Mouse (Mus musculus) midbrain, embryonic 14.5 days (tissue): ENCODE measurements around the gene Myt1. TPM values are rescaled to one million over a fixed set of nuclear protein-coding genes. Genes with fewer than 3 reads are reported as not detected.
A peak's percentile ranks its signal among the peaks of the same experiment; 100 is the strongest.

Experiments used
- ATAC-seq: fragments of 200-750 bp; cut with Nextera tagmentation; 2 replicates; pipeline ENCODE4 v1.8.0; 2017; ENCODE audit warnings: moderate number of reproducible peaks, moderate library complexity; ENCODE audit not compliant: low FRiP score, low TSS enrichment
- DNase-seq: peaks from one replicate; pipeline ENCODE4 v3.0.0-alpha.2; 2015
- H3K27ac ChIP-seq: fragments of 300-500 bp; sonication (generic); replicated peaks from 2 replicates; pipeline ENCODE4 v1.5.1; 2014; ENCODE audit warnings: mild to moderate bottlenecking, low read depth, low read length, moderate library complexity
- H3K27me3 ChIP-seq: fragments of 300-500 bp; sonication (generic); 2 replicates; pipeline ENCODE4 v1.6.1; 2014; ENCODE audit warnings: low read length, control low read depth, mixed read lengths; ENCODE audit not compliant: control insufficient read depth, insufficient read depth
- H3K36me3 ChIP-seq: fragments of 300-500 bp; sonication (generic); 2 replicates; pipeline ENCODE4 v1.6.1; 2014; ENCODE audit warnings: low read length, control low read depth; ENCODE audit not compliant: control insufficient read depth, insufficient read depth
- H3K4me1 ChIP-seq: fragments of 300-500 bp; sonication (generic); 2 replicates; pipeline ENCODE4 v1.6.1; 2014; ENCODE audit warnings: mild to moderate bottlenecking, antibody characterized with exemption, low read length, control low read depth; ENCODE audit not compliant: control insufficient read depth, insufficient read depth
- H3K4me2 ChIP-seq: fragments of 300-500 bp; sonication (generic); 2 replicates; pipeline ENCODE4 v1.6.1; 2014; ENCODE audit warnings: mild to moderate bottlenecking, low read length, moderate library complexity
- H3K4me3 ChIP-seq: fragments of 300-500 bp; sonication (generic); replicated peaks from 2 replicates; pipeline ENCODE4 v1.5.1; 2014; ENCODE audit warnings: low read depth, low read length
- H3K9ac ChIP-seq: fragments of 300-500 bp; sonication (generic); replicated peaks from 2 replicates; pipeline ENCODE4 v1.6.1; 2014; ENCODE audit warnings: mild to moderate bottlenecking, low read length, moderate library complexity
- H3K9me3 ChIP-seq: fragments of 300-500 bp; sonication (generic); 2 replicates; pipeline ENCODE4 v1.6.1; 2016; ENCODE audit warnings: low read length, control low read depth, mixed read lengths; ENCODE audit not compliant: control insufficient read depth
- WGBS: fragments of 180-500 bp; shearing (Covaris S2); extraction: QIAGEN DNeasy Blood & Tissue Kit; methylation state at CpG from one replicate; pipeline ENCODE4 v1.1.7; 2014; 5-methylcytosine and 5-hydroxymethylcytosine counted together
- polyA plus RNA-seq: library from polyadenylated mRNA; unstranded; fragments of >200 nt; fragmentation: Nextera tagmentation; extraction: Ambion mirVana; gene quantifications from 2 replicates; pipeline ENCODE4 v1.2.1, GENCODE M21; 2014

Myt1 gene
- polyA plus RNA-seq, 1 experiment from 2014 or later: 31.3 TPM

- ATAC-seq (peak; percentile 72), DNase-seq (peak; percentile 84)
- Histone ChIP-seq H3K27me3 (no peaks in the 10 kb centered on the region), H3K9ac (peak overlapping the region; percentile 59), H3K36me3 (no peaks in the 10 kb centered on the region), H3K9me3 (no peaks in the 10 kb centered on the region), H3K4me2 (peak overlapping the region; percentile 76), H3K4me1 (peaks cover 70% of the 10 kb centered on the region), H3K4me3 (peak overlapping the region; percentile 57), H3K27ac (peak overlapping the region; percentile 90)
- WGBS: 13% methylated on average over 14 of the region's 14 CpGs
Measured at GRCm38 (mm10) chr2:181766672-181767557, 3.8 kb downstream of the Myt1 start.

GRCm38 (mm10) chr2:181768451-181768850 is 5.3 kb downstream of the Myt1 start:
- H3K27ac ChIP-seq: 0 out of 2 replicates have a peak overlapping the region, but pooled peaks have one; percentile 20
- peak overlapping the region; percentile 59 for H3K9ac ChIP-seq
- peak overlapping the region; percentile 76 for H3K4me2 ChIP-seq
- no peaks in the 10 kb centered on the region for H3K9me3 ChIP-seq
- ATAC-seq: no peak
- H3K4me3 ChIP-seq: peak overlapping the region; percentile 57
- H3K36me3 ChIP-seq: no peaks in the 10 kb centered on the region
- no peak for DNase-seq
- peaks cover 71% of the 10 kb centered on the region for H3K4me1 ChIP-seq
- no peaks in the 10 kb centered on the region for H3K27me3 ChIP-seq

- Histone ChIP-seq H3K4me1 (peaks cover 71% of the 10 kb centered on the region), H3K9ac (peak overlapping the region; percentile 59), H3K4me2 (peak overlapping the region; percentile 76), H3K36me3 (no peaks in the 10 kb centered on the region), H3K4me3 (peak overlapping the region; percentile 57), H3K27ac (no peak overlapping the region; the same call in 1 of the 2 replicates), H3K9me3 (no peaks in the 10 kb centered on the region), H3K27me3 (no peaks in the 10 kb centered on the region)
- 72% methylated on average over 2 of the region's 2 CpGs for WGBS
- ATAC-seq (no peak), DNase-seq (no peak)
Measured at GRCm38 (mm10) chr2:181769397-181769796, 6.3 kb downstream of the Myt1 start.

- H3K9ac ChIP-seq: no peak overlapping the region
- no peak overlapping the region for H3K4me3 ChIP-seq
- ATAC-seq (no peak), DNase-seq (no peak)
- no peaks in the 10 kb centered on the region for H3K9me3 ChIP-seq
- no peaks in the 10 kb centered on the region for H3K27me3 ChIP-seq
- H3K4me1 ChIP-seq: peaks cover 62% of the 10 kb centered on the region
- H3K36me3 ChIP-seq: no peaks in the 10 kb centered on the region
- H3K27ac ChIP-seq: peak overlapping the region; percentile 15; the same call in 1 of the 2 replicates
- WGBS: 53% methylated on average over 2 of the region's 2 CpGs
- H3K4me2 ChIP-seq: 0 out of 2 replicates have a peak overlapping the region, but pooled peaks have one; percentile 9
Measured at GRCm38 (mm10) chr2:181773203-181773602, 10.1 kb downstream of the Myt1 start.

DNA sequence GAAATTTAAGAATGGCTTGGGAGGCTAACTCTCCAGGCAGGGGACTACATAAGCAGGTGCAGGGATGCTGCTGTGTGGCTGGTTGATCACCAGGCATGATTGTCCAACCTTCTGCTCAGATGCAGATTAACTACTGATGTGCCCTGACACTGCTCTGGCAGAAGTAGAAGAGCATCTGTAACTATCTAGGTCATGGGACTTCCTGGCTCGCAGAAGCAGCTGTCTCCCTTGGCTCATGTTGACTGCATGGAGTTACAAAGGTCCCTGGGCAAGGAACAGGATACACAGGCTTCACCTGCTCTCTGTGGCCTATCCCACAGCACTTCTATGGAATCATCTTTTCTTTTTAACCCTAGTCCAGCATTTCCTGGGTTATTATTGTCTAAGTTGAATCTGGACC is 12.7 kb downstream of the Myt1 start:
- Histone ChIP-seq H3K4me3 (no peak overlapping the region), H3K27ac (no peak overlapping the region), H3K4me2 (no peak overlapping the region), H3K4me1 (peaks cover 38% of the 10 kb centered on the region), H3K9ac (no peak overlapping the region), H3K9me3 (no peaks in the 10 kb centered on the region), H3K27me3 (no peaks in the 10 kb centered on the region), H3K36me3 (no peaks in the 10 kb centered on the region)
- WGBS: 94% methylated on average over 1 of the region's 1 CpGs
- DNase-seq (no peak), ATAC-seq (no peak)

DNA sequence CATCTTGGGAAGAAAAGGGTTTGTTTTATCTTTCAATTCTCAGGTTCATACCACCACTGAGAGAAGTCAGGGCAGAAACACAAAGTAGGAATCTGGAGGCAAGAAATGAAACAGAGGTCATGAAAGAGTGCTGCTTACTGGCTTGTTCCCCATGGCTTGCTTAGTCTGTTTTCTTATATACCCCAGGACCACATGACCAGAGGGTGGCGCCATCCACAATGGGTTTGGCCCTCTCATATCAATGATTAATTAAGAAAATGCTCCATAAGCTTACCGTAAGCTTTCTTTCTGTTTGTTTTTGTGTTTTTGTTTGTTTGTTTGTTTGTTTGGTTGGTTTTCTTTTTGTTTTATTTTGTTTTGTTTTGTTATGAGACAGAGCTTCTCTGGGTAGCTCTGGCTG is 14.6 kb downstream of the Myt1 start:
- H3K4me3 ChIP-seq: no peak overlapping the region
- no peak overlapping the region for H3K9ac ChIP-seq
- ATAC-seq (no peak), DNase-seq (no peak)
- H3K4me1 ChIP-seq: peaks cover 40% of the 10 kb centered on the region
- H3K27me3 ChIP-seq: no peaks in the 10 kb centered on the region
- H3K4me2 ChIP-seq: no peak overlapping the region
- no peaks in the 10 kb centered on the region for H3K9me3 ChIP-seq
- H3K27ac ChIP-seq: no peak overlapping the region
- H3K36me3 ChIP-seq: peaks cover 3% of the 10 kb centered on the region; the same call in 1 of the 2 replicates
- 59% methylated on average over 2 of the region's 2 CpGs for WGBS

DNA sequence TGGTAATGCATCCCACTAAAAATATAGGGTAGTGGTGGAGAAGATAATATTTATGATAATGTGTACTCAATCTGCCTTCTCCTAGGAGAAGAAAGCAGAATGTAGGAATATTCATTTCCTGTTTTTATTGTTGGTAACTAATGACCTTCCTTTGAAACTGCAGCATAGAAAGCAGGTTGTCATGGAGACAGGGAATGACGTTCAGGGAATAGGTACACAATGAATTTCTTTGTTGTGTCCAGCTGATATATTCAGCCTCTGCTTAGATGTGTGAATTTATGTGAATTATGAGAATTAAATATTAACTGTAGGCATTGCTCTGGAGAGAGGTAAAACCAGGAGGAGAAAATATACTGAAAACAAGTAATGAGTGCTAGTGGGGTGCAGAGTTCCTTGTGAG is 18.3 kb downstream of the Myt1 start:
- 2% methylated on average over 1 of the region's 1 CpGs for WGBS
- Histone ChIP-seq H3K27me3 (no peaks in the 10 kb centered on the region), H3K9ac (no peak overlapping the region), H3K9me3 (no peaks in the 10 kb centered on the region), H3K4me3 (no peak overlapping the region), H3K36me3 (peaks cover 32% of the 10 kb centered on the region), H3K4me1 (peaks cover 11% of the 10 kb centered on the region), H3K4me2 (peak overlapping the region; percentile 13; the same call in 1 of the 2 replicates), H3K27ac (peak overlapping the region; percentile 71)
- DNase-seq (peak; percentile 66), ATAC-seq (no peak)

- WGBS: 41% methylated on average over 5 of the region's 5 CpGs
- peak; percentile 11 for DNase-seq
- peaks cover 76% of the 10 kb centered on the region for H3K36me3 ChIP-seq
Measured at GRCm38 (mm10) chr2:181787852-181788251, 24.7 kb downstream of the Myt1 start.

GRCm38 (mm10) chr2:181789396-181789795 is 26.3 kb downstream of the Myt1 start:
- Histone ChIP-seq H3K4me1 (no peaks in the 10 kb centered on the region), H3K9me3 (no peaks in the 10 kb centered on the region), H3K9ac (no peak overlapping the region), H3K4me3 (no peak overlapping the region), H3K27ac (no peak overlapping the region), H3K27me3 (no peaks in the 10 kb centered on the region), H3K36me3 (peaks cover 78% of the 10 kb centered on the region), H3K4me2 (no peak overlapping the region)
- 86% methylated on average over 6 of the region's 6 CpGs for WGBS
- ATAC-seq: no peak
- DNase-seq: no peak

More at GRCm38 (mm10) chr2:181787852-181788251, 24.7 kb downstream of the Myt1 start:
- no peak overlapping the region for H3K4me2 ChIP-seq
- H3K4me1 ChIP-seq: no peaks in the 10 kb centered on the region
- no peak for ATAC-seq
- H3K27me3 ChIP-seq: no peaks in the 10 kb centered on the region
- no peak overlapping the region for H3K4me3 ChIP-seq
- no peak overlapping the region for H3K9ac ChIP-seq
- no peak overlapping the region for H3K27ac ChIP-seq
- H3K9me3 ChIP-seq: no peaks in the 10 kb centered on the region
